Mouse (Mus musculus) WW6 (cell line): ENCODE results near the gene Dr1.
A peak's percentile ranks its signal among the peaks of the same experiment; 100 is the strongest.
"Not testable (repeated sequence)": the region's sequence is repeated elsewhere in the genome, so short reads cannot be mapped to it uniquely, and the experiment has no call there.

ENCODE experiments used
- DNase-seq: peaks from one replicate; pipeline ENCODE4 v3.0.0-alpha.2; 2013; ENCODE audit warnings: low read depth, low spot score

Dr1 gene

DNA sequence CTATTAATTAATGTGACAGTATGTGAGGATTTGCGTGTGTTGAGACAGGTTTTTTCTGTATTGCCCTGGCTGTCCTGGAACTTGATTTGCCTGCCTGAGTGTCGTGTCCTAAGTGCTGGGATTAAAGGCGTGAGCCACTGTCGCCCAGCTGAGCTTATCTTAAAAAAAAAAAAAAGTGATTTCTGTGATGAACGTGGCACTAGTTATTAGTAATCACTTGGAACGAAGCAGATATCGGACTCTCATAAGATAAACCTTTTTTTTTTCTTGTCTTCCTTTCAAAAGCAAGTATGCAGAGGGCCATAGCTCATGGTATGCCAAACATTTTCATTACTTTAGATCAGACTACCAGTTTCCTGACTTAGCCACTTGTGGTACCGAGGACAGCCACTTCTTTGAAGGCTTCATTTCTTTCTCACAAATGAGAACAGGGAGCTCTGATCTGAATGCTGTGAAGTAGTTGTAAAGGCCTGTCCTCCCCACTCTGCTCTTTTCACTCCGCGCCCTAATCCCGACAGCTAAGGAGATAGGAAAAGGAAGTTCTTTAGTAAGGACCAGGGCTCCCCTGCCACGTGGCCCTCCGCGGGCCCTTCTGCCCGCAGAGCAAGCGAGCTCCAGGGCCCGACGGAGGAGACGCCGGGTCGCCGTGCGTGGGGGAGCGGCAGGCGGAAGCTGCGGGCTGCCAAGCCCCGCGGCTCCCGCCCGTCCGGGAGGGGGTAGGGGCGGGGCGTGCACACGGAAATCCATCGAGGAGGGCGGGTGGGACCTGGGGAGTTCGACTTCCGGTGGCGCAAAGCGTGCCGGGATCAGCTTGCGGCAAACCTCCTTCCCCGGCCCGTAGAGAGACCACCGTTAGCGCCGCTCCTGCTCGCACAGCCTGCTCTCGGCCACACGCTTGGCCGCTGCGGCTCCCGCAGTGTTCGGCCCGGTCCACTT, at the start of gene Dr1:
TSS of gene Dr1 (plus strand) at position 771 of the 936 bp plus-strand sequence.
- DNase-seq: peak; percentile 77

DNA sequence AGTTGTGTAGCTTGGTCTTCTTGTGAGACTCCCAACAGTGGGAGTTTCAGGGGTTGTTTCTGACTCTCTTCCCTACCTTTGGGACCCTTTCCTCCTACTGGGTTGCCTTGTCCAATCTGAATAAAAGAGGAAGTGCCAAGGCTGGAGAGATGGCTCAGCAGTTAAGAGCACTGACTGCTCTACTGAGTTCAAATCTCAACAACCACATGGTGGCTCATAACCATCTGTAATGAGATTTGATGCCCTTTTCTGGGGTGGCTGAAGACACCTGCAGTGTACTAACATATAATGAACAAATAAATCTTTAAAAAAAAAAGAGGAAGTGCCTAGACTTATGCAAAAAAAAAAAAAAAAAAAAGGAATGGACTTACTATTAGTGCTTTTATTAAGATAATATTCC, 44.6 kb upstream of the Dr1 start:
- no peak for DNase-seq

DNA sequence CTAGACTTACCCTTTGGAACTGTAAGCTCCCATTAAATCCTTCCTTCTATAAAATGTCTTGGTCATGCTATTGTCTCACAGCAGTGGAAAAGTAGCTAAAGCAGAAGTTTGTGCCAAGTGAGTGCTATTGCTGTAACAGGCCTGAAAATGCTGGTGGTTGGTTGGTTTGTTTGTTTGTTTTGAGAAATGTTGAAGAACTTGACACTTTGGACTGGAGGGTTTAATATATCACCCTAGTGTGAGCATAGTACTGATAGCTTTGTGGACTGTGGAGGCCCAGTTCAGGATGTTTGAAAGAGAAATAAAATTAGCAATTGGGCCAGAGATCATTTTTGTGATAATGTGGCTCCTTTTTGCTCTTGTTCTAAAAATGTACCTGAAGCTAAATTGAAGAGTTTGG, 42.5 kb upstream of the Dr1 start:
- no peak for DNase-seq

DNA sequence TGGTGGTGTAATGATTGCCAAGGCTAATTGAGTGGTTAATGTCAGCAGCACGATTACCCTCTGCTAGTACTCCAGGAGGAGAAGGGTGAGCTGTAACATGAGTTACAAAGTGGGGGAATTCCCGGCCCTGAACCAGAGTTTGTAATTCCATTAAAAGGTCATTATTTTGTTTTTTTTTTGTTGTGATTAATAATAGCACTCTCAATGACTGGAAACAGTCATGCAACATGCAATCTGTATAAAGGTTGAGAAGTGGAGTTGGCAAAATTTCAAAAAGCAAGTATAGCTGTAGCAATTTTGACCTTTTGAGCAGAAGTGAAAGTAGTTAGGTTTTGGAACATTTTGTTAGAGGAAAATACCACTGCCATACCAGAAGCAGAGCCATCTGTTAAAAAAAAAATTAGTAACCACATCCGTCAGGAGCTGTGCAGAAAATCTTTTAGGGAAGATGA, 22.4 kb upstream of the Dr1 start:
- no peak for DNase-seq

- no peak for DNase-seq
Observed at GRCm38 (mm10) chr5:108250033-108250432, 18.7 kb upstream of the Dr1 start.

DNA sequence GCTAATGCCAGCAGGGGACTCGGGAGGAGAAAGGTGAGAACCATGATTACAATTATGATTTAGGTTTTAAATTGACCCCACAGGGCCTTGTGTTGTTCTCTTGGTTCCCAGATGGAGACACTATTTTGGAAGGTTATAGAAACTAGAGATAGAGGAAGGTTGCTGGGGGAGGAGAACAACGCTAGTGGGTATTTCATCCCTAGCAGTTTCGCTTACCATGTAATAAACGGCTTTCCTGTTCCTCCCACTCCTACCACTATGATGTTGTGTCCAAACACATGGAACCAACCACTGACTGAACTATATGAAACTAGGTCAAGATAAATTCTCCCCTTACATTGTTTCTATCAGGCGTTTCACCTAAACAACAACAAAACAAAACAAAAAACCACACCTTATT, 13.4 kb upstream of the Dr1 start:
- DNase-seq: no peak

DNA sequence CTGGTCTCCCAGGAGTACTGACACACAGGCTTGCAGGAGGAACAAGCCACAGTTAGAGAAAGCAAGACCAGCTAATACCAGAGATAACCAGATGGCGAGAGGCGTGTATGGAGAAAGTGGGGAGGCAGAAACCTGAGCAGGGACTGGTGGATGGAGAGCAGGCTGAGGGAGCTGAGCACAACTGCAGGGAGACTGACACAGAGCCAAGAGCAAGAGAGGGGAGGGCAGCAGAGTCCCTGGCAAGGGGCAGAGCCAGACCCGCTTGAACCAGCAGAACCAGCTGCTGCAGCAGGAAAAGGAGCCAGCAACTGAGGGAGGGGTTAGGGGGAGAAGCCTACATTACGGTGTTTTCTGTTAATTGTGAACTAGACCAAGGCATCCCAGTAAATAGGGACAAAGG, 6.0 kb upstream of the Dr1 start:
- DNase-seq: no peak

GRCm38 (mm10) chr5:108263785-108264184, 4.9 kb upstream of the Dr1 start:
- DNase-seq: not testable (repeated sequence)

DNA sequence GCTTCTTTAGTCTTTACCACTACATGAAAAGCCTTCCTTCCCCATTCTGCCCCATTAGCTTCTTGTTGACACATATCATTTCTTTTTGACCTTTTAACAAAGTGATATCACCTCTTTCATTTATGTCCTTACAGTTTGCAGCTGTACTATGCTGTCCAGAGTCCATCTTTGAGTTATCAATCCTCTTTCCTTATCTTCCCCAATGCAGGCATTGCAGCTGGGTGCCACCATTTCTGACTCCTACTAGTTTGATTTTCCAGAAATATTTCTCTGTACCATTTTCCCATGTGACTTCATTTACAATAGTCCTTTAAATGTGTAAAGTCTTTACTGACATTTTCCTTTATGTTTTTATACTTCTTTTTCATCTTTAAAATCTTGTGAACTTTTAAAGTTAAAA, 1.7 kb upstream of the Dr1 start:
- DNase-seq: no peak

GRCm38 (mm10) chr5:108269063-108269810, 540 bp downstream of the Dr1 start:
- no peak for DNase-seq

DNA sequence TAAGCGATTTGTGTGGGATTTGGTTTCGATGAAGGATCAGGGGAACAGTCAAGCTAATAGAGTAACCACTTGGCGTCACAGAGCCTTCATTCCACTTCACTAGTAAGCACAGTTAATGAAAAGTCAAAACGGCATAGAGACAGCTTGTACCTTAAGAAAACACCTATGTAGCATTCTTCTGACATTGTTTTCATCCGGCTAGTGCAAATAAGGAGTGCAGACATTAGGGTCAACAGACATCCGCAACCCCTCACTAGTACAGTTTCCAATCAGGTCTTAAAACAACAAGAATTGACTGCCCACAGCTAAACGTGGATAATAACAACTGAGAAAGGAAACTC, 1.1 kb downstream of the Dr1 start:
- no peak for DNase-seq

- DNase-seq: no peak
Observed at GRCm38 (mm10) chr5:108270415-108270814, 1.7 kb downstream of the Dr1 start.

DNA sequence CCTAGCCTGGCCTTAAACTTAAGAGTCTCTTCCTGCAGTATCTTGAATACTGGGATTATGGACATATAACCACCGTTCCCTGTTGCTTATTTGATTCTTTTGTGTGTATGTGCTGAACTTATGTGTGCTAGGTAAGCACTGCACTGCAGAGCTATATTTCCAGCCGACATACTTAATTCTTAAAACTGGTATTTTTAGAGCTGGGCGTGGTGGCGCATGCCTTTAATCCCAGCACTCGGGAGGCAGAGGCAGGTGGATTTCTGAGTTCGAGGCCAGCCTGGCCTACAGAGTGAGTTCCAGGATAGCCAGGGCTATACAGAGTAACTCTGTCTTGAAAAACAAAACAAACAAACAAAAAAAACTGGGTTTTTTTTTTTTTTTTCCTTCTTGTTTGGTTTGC, 2.6 kb downstream of the Dr1 start:
- DNase-seq: not testable (repeated sequence)

DNA sequence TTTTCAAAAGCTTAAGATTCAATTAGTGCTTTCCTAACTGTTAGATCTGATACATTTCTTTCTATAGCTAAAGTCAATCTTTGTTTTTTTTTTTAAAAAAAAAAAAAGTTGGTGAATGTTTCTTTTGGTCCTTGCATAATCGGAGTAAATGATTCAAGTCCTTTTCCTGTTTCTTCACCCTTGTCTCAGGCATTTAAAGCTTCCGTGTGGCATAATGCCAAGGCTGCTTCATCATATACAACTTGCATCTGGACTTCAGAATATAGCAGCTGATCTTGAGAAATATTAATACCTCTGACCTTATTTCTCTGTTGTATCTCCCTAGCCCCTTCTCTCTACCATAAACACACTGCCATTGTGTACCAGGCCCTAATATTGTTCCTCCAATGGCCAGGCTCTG, 18.3 kb downstream of the Dr1 start:
- DNase-seq: no peak

GRCm38 (mm10) chr5:108301567-108301966, 32.9 kb downstream of the Dr1 start:
- no peak for DNase-seq

DNA sequence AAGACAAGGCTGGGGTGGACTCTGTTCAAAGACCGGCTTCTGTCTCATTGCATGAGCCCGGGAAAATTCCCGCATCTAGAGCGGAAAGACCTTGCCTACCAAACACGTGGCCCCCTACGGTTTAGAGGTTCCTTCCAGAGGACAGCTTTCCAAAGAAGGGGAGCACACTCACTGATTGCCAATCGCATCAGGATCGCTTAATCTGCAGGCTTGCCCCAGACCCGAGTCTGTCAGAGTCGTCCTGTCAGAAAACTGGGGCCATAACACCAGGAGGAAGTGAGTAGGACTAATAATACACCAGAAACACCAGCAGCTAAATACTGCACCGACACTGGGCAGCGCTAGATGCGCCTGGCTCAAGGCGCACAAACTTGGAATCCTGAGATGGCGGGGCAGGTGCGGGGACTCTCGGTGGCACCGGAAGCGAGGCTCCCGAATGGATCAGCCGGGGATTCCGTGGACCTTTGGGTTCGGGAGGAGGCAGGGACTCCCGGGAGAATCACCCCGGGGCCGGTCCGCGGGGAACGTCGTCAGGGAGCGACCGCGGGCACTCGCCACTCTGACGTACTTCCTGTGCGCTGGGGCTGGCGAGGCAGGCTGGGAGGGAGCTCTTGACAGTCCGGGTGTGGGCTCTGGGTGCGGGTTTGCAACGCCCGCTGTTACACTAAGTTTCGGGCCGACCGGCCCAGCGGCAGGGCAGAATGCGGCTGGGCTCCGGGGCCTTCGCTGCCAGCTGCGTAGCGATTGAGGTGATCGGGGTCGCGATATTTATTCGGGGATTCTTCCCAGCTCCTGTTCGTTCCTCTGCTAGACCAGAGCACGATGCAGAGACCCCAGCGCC, 43.7 kb downstream of the Dr1 start, which contains the start of gene Pigg:
TSS of gene Pigg (plus strand) at position 386 of the 841 bp plus-strand sequence.
- DNase-seq: peak; percentile 61

- no peak for DNase-seq
Observed at GRCm38 (mm10) chr5:108313065-108313860, 44.6 kb downstream of the Dr1 start.
